Mouse (Mus musculus) MEL (cell line): Measurements from ENCODE around the gene Atp6v1e2.

ENCODE experiments used
- CTCF ChIP-seq, 3 experiments: IDR thresholded peaks in 2 of 3; conservative IDR thresholded peaks in 1 of 3; 2 replicates each; pipeline ENCODE4 v1.5.1; 2011 to 2012; ENCODE audit warnings: low read length in 3 of 3, low read depth in 2 of 3, mild to moderate bottlenecking in 2 of 3, improper control_type of control experiment in 1 of 3, inconsistent platforms in 1 of 3, mixed read lengths in 1 of 3, moderate library complexity in 1 of 3; ENCODE audit not compliant: control insufficient read depth in 1 of 3, insufficient read depth in 1 of 3, poor library complexity in 1 of 3, severe bottlenecking in 1 of 3
- EP300 ChIP-seq, 2 experiments: IDR thresholded peaks; 2 replicates each; pipeline ENCODE4 v1.6.1; 2011; ENCODE audit warnings: improper control_type of control experiment in 2 of 2, low read length in 2 of 2, low read depth in 1 of 2, mild to moderate bottlenecking in 1 of 2
- JUND ChIP-seq: IDR thresholded peaks from 2 replicates; pipeline ENCODE4 v1.6.1; 2011; ENCODE audit warnings: low read depth, mild to moderate bottlenecking, improper control_type of control experiment, low read length
- POLR2A ChIP-seq, 2 experiments: IDR thresholded peaks; 2 replicates each; pipeline ENCODE4 v1.6.1; 2011 to 2012; ENCODE audit warnings: low read length in 2 of 2, mild to moderate bottlenecking in 2 of 2, control low read depth in 1 of 2, improper control_type of control experiment in 1 of 2, low read depth in 1 of 2, moderate library complexity in 1 of 2; ENCODE audit not compliant: control insufficient read depth in 1 of 2, insufficient read depth in 1 of 2, poor library complexity in 1 of 2
- ZC3H11A ChIP-seq: IDR thresholded peaks from 2 replicates; pipeline ENCODE4 v1.6.1; 2012; ENCODE audit warnings: low read depth, mild to moderate bottlenecking, inconsistent platforms, low read length, improper control_type of control experiment

GRCm38 (mm10) chr17:86938683-86939082 lies 9.0 kb downstream of the Atp6v1e2 start:
- no peak for TF ChIP-seq JUND
- TF ChIP-seq EP300 (IDR thresholded peaks at IDR 0.05; ENCODE audit: low read depth in 1 of 2, low read length in 2 of 2): no peak
- TF ChIP-seq CTCF (IDR thresholded peaks at IDR 0.05 in 2 of 3, conservative IDR thresholded peaks at IDR 0.05 in 1 of 3; ENCODE audit: control insufficient read depth in 1 of 3, insufficient read depth in 1 of 3, low read depth in 2 of 3, low read length in 3 of 3, poor library complexity in 1 of 3, severe bottlenecking in 1 of 3): no peak
- TF ChIP-seq ZC3H11A: no peak
- no peak for TF ChIP-seq POLR2A (IDR thresholded peaks at IDR 0.05; ENCODE audit: control insufficient read depth in 1 of 2, insufficient read depth in 1 of 2, low read depth in 1 of 2, low read length in 2 of 2, poor library complexity in 1 of 2)
